Mouse (Mus musculus): ENCODE results near the gene Slc30a7.

DNA sequence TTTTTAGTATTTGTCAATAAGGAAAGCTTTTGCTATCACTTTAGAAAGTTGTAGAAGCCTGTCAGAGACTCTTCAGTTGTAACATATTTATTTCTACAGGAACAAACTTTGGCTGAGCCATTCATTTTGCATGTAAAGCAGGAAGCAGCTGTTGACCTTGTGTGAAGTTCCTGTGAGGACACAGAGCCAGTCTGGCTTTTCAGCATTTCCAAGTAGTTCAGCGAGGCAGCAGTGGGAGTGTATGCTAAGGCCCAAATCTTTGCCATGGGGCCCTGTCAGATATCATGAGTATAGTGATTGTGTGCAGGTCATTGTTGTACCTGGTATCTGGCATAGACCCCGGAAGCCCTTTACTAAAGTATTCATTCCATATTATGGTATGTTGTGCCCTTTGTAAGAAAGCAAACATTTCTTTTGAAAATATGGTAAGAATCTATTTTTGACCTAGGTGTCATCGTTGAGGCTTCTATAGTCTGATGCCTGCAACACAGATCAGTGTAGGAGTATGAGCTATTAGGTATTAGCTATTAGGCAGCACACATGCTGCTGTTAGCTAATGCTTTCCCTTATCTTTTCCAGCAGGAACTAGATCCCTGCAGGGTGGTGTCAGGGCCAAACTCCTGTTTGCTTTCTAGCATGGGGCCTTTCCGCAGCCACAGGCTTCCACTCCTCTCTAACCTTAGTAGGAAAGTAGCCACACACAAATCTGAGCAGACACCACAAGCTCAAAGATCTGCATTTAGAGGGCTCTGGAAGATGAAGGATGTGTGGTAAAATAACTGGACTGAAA, 82.6 kb downstream of the Slc30a7 start:
- TF ChIP-seq EP300 (IDR thresholded peaks at IDR 0.05; ENCODE audit: low read depth) (no peak), CTCF (IDR thresholded peaks at IDR 0.05; ENCODE audit: low read depth) (no peak)

All from heart, postnatal 0 days (tissue).